Mouse (Mus musculus) ES-E14 (cell line): ENCODE measurements around the gene Olfr1341.

ENCODE experiments used
- CHD2 ChIP-seq: IDR thresholded peaks from 2 replicates; pipeline ENCODE4 v1.6.1; 2014; ENCODE audit warnings: mild to moderate bottlenecking, low read depth, low read length, inconsistent platforms
- HCFC1 ChIP-seq: IDR thresholded peaks from 2 replicates; pipeline ENCODE4 v1.6.1; 2012; ENCODE audit warnings: low read length, inconsistent platforms, borderline replicate concordance; ENCODE audit not compliant: insufficient read depth
- ZNF384 ChIP-seq: IDR thresholded peaks from 2 replicates; pipeline ENCODE4 v1.6.1; 2012; ENCODE audit warnings: low read depth, low read length, inconsistent platforms

GRCm38 (mm10) chr4:118692412-118692973 lies 10.8 kb upstream of the Olfr1341 start, which contains the start of gene Olfr1342:
- TF ChIP-seq HCFC1 = no peak
- TF ChIP-seq CHD2 = no peak
- TF ChIP-seq ZNF384 = no peak
